9 mouse cellular contexts compared by ENCODE assay signal in genomic region chr11:106658051-106658880, GRCm38 (mm10). TPM values are rescaled to one million over a fixed set of nuclear protein-coding genes. Genes with fewer than 3 reads are reported as not detected.
A peak's percentile ranks its signal among the peaks of the same experiment; 100 is the strongest.
DNase-seq lines count a peak whose midpoint lies in the region; ATAC-seq and TF ChIP-seq lines count a peak whose summit lies in the region.
"Had no signal": no experiment of that assay in that cellular context is flagged by ENCODE, and none has a peak within 500 bp of the region (broad histone marks: within the 10 kb centered on the region; RNA-seq: fewer than 3 reads in every experiment).

No protein-coding gene starts in this region.

- H3K4me2 ChIP-seq in hindbrain, embryonic 12.5 days (replicated peaks) = no peak overlapping the region

- H3K27ac ChIP-seq in cerebellum, adult 2 months (ENCODE audit: insufficient read depth, low read length) = 0 out of 2 replicates have a peak overlapping the region, but pooled peaks have one; percentile 9
- H3K27ac ChIP-seq in hindbrain, embryonic 12.5 days = peak overlapping the region; percentile 77

- DNase-seq in NIH3T3 (ENCODE audit: low read depth) = peak; percentile 79
- DNase-seq in cerebellum, adult 2 months = peak; percentile 88 to 90
- DNase-seq in frontal cortex, postnatal 36 days (ENCODE audit: low spot score in 2 of 2) = peak; percentile 62 to 77
- peak; percentile 77 to 84 for DNase-seq in layer of hippocampus, postnatal 14 days (ENCODE audit: low spot score in 2 of 2)
- DNase-seq in lung, postnatal 10 days = peak; percentile 94
- DNase-seq in right cerebral cortex, postnatal 4 days = peak; percentile 80
- DNase-seq in spleen, adult 18-20 months = no peak

- peak; percentile 69 for ATAC-seq in hindbrain, embryonic 12.5 days (ENCODE audit: low FRiP score)

- H3K4me3 ChIP-seq in cerebellum, adult 2 months (replicated peaks; ENCODE audit: insufficient read depth, low read depth, low read length) = no peak overlapping the region
- H3K4me3 ChIP-seq in hindbrain, embryonic 12.5 days = no peak overlapping the region
- H3K4me3 ChIP-seq: erythroblast, embryonic 14.5 days had no signal

- H3K36me3 ChIP-seq in hindbrain, embryonic 12.5 days = no peaks in the 10 kb centered on the region

- H3K9ac ChIP-seq in hindbrain, embryonic 12.5 days = no peak overlapping the region; the same call in 1 of the 2 replicates

- 19% methylated on average over 14 of the region's 14 CpGs for WGBS in cerebellum, adult 2 months
- 29% methylated on average over 14 of the region's 14 CpGs for WGBS in hindbrain, embryonic 12.5 days

- H3K9me3 ChIP-seq in hindbrain, embryonic 12.5 days (replicated peaks) = no peaks in the 10 kb centered on the region

- TF ChIP-seq CTCF in cerebellum, adult 2 months (IDR thresholded peaks at IDR 0.05; ENCODE audit: borderline replicate concordance, insufficient read depth, low read depth, low read length) = no peak

- H3K4me1 ChIP-seq in cerebellum, adult 2 months (ENCODE audit: control insufficient read depth, insufficient read depth, low read length) = peaks cover 10% of the 10 kb centered on the region
- peaks cover 35% of the 10 kb centered on the region for H3K4me1 ChIP-seq in hindbrain, embryonic 12.5 days

- no peaks in the 10 kb centered on the region for H3K27me3 ChIP-seq in cerebellum, adult 2 months (ENCODE audit: control insufficient read depth, insufficient read depth, low read length)
- H3K27me3 ChIP-seq in hindbrain, embryonic 12.5 days = no peaks in the 10 kb centered on the region

- no peak for TF ChIP-seq POLR2A in cerebellum, adult 2 months (IDR thresholded peaks at IDR 0.05; ENCODE audit: borderline replicate concordance, insufficient read depth, low read length)

RNA-seq across cellular contexts. Expression of gene Tex2, which starts 45.0 kb away (rescaled TPM):
- polyA plus RNA-seq in cerebellum, adult 2 months (2012; rRNA removed) = 71.3 and 79.6 TPM in 2 replicates
- 13.3 and 15.5 TPM in 2 replicates for polyA plus RNA-seq in hindbrain, embryonic 12.5 days (2016; fragmentation: Nextera tagmentation; extraction: Ambion mirVana)
- total RNA-seq in layer of hippocampus, postnatal 14 days (2021) = 100 to 1,000 TPM; 105 to 120 TPM

Comparison
In these comparisons a context has a peak if more than half of its experiments do, and no peak if none do; other contexts are left out.
1. DNase-seq: peak in NIH3T3 (single experiment), cerebellum, adult 2 months (2 of 2), frontal cortex, postnatal 36 days (2 of 2), layer of hippocampus, postnatal 14 days (2 of 2), lung, postnatal 10 days (single experiment) and right cerebral cortex, postnatal 4 days (single experiment); none in spleen, adult 18-20 months (0 of 2).